Mouse (Mus musculus) C2C12 (cell line): ENCODE results near the gene Fam172a. TPM values are rescaled to one million over a fixed set of nuclear protein-coding genes. Genes with fewer than 3 reads are reported as not detected.

Experiments used
- H3K27me3 ChIP-seq: one replicate; pipeline ENCODE4 v1.6.1; 2011; ENCODE audit not compliant: control insufficient read depth, insufficient read depth, insufficient read length
- H3K36me3 ChIP-seq: one replicate; pipeline ENCODE4 v1.6.1; 2011; ENCODE audit not compliant: control insufficient read depth, insufficient read depth
- H3K4me3 ChIP-seq: one replicate; pipeline ENCODE4 v1.5.1; 2011; ENCODE audit warnings: mild to moderate bottlenecking, control low read depth; ENCODE audit not compliant: poor library complexity, insufficient read depth, severe bottlenecking
- H3K79me2 ChIP-seq: one replicate; pipeline ENCODE4 v1.6.1; 2011; ENCODE audit not compliant: control insufficient read depth, insufficient read depth
- H3K79me3 ChIP-seq: one replicate; pipeline ENCODE4 v1.6.1; 2011; ENCODE audit warnings: low read depth, control low read depth
- H3ac ChIP-seq: one replicate; pipeline ENCODE3; 2011; ENCODE audit warnings: low read depth; ENCODE audit not compliant: control insufficient read depth, insufficient read length
- CEBPB ChIP-seq: IDR thresholded peaks from one replicate; pipeline ENCODE4 v1.6.1; 2011; ENCODE audit warnings: low read depth, mild to moderate bottlenecking, control low read depth, moderate library complexity
- CTCF ChIP-seq: IDR thresholded peaks from one replicate; pipeline ENCODE4 v1.5.1; 2011; ENCODE audit not compliant: control insufficient read depth, insufficient read depth, insufficient read length
- FOSL1 ChIP-seq: IDR thresholded peaks from one replicate; pipeline ENCODE4 v1.8.0; 2011; ENCODE audit warnings: mild to moderate bottlenecking, low read length; ENCODE audit not compliant: poor library complexity, insufficient read depth, severe bottlenecking
- MAX ChIP-seq: IDR thresholded peaks from one replicate; pipeline ENCODE4 v1.6.1; 2011; ENCODE audit warnings: mild to moderate bottlenecking, control low read depth
- MYOD1 ChIP-seq: IDR thresholded peaks from one replicate; pipeline ENCODE4 v1.6.1; 2011; ENCODE audit warnings: low read depth; ENCODE audit not compliant: control insufficient read depth, insufficient read length
- MYOG ChIP-seq: IDR thresholded peaks from one replicate; pipeline ENCODE4 v1.6.1; 2011; ENCODE audit not compliant: control insufficient read depth, insufficient read length; ENCODE audit errors: extremely low read depth
- USF1 ChIP-seq: IDR thresholded peaks from one replicate; pipeline ENCODE4 v1.6.1; 2011; ENCODE audit warnings: low read depth, mild to moderate bottlenecking, control low read depth, moderate library complexity
- polyA plus RNA-seq: library from polyadenylated mRNA; unstranded; fragments of >200 nt; fragmentation: generic; extraction: Trizol; gene quantifications from one replicate; pipeline ENCODE4 v1.2.1, GENCODE M21; 2012; ENCODE audit warnings: missing spikeins

Gene Fam172a
- polyA plus RNA-seq, 1 experiment: 4.9 TPM

DNA sequence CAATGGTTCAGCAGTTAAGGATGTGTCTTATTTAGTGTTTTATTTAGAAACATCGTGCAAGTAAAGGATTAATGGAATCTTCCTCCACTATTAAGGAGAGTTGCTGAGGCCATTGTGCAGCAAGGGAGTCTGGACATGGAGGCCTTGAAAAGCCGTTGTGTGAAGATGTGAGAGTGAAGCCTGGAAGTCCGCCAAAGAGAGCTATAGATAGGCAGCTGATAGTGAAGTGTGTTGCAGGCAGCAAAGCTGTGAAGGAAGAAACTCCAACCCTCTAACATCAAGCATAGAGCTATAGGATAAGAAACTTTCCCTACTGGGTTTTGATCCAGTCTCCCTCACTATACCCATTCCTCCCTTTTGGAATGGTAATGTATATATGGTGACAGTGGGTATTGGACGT, 385.9 kb downstream of the Fam172a start:
- Histone ChIP-seq H3K36me3 (no peaks in the 10 kb centered on the region), H3K79me2 (no peaks in the 10 kb centered on the region), H3K79me3 (no peaks in the 10 kb centered on the region), H3K4me3 (no peak overlapping the region), H3ac (no peak overlapping the region), H3K27me3 (no peaks in the 10 kb centered on the region)
- TF ChIP-seq MAX: no peak
- no peak for TF ChIP-seq MYOG
- TF ChIP-seq FOSL1: no peak
- TF ChIP-seq MYOD1: no peak
- no peak for TF ChIP-seq USF1
- TF ChIP-seq CTCF: no peak
- no peak for TF ChIP-seq CEBPB

DNA sequence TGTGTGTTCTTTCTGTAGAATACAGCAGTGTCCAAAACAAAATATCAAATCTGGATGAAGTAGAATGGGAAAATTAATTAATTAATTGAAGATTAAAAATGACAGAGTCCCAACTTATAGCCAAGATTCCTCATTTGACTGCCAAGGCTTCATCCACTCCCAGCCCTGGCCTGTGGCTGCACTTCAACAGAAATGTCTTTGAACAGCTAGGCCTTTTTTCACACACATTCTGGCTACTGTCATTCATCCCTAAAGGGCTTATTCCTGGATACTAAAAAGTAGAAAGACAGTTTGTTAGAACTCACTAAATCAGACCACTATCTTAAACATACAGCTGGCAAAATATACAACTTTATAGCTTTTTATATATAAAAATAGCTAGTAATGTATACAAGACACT, 388.9 kb downstream of the Fam172a start:
- H3K79me3 ChIP-seq: no peaks in the 10 kb centered on the region
- no peaks in the 10 kb centered on the region for H3K79me2 ChIP-seq
- no peaks in the 10 kb centered on the region for H3K27me3 ChIP-seq
- no peak overlapping the region for H3ac ChIP-seq
- TF ChIP-seq CTCF: no peak
- TF ChIP-seq MAX: no peak
- no peak for TF ChIP-seq MYOD1
- no peak for TF ChIP-seq USF1
- no peak for TF ChIP-seq CEBPB
- TF ChIP-seq MYOG: no peak
- TF ChIP-seq FOSL1: no peak
- no peaks in the 10 kb centered on the region for H3K36me3 ChIP-seq
- H3K4me3 ChIP-seq: no peak overlapping the region

DNA sequence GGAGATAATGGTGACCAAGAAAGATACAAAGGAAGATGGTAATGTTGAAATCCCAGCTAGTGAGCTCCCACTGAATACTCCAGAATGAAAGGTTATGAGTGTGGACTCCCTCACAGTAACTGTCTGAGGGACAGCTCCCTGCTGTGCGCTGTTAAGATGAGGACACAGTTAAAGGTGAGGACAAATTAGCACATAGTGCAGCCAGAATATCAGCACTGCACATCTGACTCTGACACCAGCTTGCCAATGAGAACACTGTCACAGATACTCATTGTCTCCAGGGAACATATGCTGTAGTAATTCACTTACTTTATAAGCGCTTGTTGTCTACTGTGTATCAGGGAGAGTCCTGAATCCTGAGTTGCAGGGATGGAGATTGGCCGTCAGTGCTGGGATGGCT, 390.1 kb downstream of the Fam172a start:
- no peaks in the 10 kb centered on the region for H3K36me3 ChIP-seq
- no peaks in the 10 kb centered on the region for H3K79me3 ChIP-seq
- H3K27me3 ChIP-seq: no peaks in the 10 kb centered on the region
- no peak overlapping the region for H3K4me3 ChIP-seq
- H3K79me2 ChIP-seq: no peaks in the 10 kb centered on the region
- no peak for TF ChIP-seq FOSL1
- no peak for TF ChIP-seq CEBPB
- no peak for TF ChIP-seq USF1
- TF ChIP-seq MAX: no peak
- no peak for TF ChIP-seq MYOD1
- H3ac ChIP-seq: no peak overlapping the region

DNA sequence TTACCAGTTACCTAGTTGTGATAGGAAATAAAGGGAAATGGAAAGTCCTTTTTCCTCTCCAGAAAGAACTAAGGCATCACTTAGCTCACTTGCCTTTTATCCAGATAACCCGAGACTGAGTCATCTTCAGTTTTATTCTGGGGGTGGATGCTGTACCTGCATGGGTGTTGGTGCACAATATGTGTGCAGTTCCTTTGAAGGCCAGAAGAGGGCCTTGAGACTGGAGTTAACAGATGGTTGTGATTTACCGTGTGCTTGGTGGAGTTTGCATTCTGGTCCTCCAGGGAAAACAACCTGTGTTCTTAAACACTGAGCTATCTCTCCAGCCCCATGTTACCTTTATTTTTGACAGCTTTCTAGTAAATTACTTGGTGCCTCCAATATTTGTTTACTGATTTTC, 392.5 kb downstream of the Fam172a start:
- H3K36me3 ChIP-seq: no peaks in the 10 kb centered on the region
- H3K27me3 ChIP-seq: no peaks in the 10 kb centered on the region
- H3K4me3 ChIP-seq: no peak overlapping the region
- H3K79me2 ChIP-seq: no peaks in the 10 kb centered on the region
- no peaks in the 10 kb centered on the region for H3K79me3 ChIP-seq
- no peak overlapping the region for H3ac ChIP-seq
- TF ChIP-seq MYOG: no peak
- no peak for TF ChIP-seq USF1
- no peak for TF ChIP-seq CEBPB
- no peak for TF ChIP-seq MAX
- no peak for TF ChIP-seq FOSL1
- TF ChIP-seq MYOD1: no peak
- no peak for TF ChIP-seq CTCF

DNA sequence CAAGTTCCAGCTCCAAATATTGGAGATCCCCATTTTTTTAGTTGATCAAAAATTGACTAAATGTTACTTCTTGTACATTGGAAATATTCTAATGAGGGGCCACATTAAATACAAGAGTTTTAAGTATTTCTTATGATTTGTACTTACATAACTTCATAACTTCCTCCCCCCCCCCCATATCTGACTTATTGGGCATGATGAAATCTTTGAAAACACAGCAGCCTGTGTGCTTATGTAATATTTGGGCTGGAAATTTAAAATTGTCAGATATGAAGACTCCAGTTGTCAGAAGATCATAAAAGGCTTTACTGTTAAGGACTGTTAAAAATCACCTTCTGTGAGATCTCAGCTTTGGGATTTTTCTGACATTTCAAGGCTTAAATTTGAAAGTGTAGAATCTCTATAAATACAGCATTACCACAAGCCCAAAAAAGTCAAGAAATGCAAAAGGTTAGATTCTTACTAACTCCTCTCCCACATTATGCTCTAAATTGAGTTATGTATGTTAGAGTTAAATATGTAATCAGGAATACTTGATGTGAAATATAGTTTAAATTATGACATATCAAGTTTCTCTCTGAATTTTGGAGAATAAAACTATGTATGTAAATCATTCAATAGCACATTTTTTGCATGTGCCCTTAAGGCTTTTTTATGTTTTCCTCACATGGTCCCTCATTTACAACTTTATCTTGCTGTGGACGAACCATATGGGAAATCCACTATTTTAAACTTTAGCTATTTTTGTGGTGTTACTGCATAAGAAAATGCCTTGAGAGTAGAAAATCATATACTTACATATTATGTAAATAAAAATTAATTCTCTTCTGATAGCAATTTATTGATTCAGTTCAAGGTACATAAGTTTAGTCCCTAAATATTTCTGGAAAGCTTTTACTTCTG, 393.5 kb downstream of the Fam172a start:
- H3K36me3 ChIP-seq: no peaks in the 10 kb centered on the region
- no peak overlapping the region for H3ac ChIP-seq
- no peaks in the 10 kb centered on the region for H3K79me2 ChIP-seq
- H3K27me3 ChIP-seq: no peaks in the 10 kb centered on the region
- no peaks in the 10 kb centered on the region for H3K79me3 ChIP-seq
- TF ChIP-seq CEBPB (no peak), FOSL1 (no peak), MYOG (no peak), USF1 (no peak), MAX (no peak), CTCF (no peak), MYOD1 (no peak)
- no peak overlapping the region for H3K4me3 ChIP-seq
